Mouse (Mus musculus) heart, embryonic 15.5 days (tissue): ENCODE data around the gene Megf11. TPM values are rescaled to one million over a fixed set of nuclear protein-coding genes. Genes with fewer than 3 reads are reported as not detected.

Experiments
- ATAC-seq: fragments of 200-750 bp; cut with Nextera tagmentation; replicated peaks from 2 replicates; pipeline ENCODE4 v1.8.0; 2017; ENCODE audit warnings: low read depth, moderate TSS enrichment; ENCODE audit not compliant: insufficient number of reproducible peaks, insufficient read depth, low FRiP score
- H3K27ac ChIP-seq: fragments of 300-500 bp; sonication (generic); 2 replicates; pipeline ENCODE4 v1.5.1; 2015; ENCODE audit warnings: mild to moderate bottlenecking, inconsistent platforms
- H3K27me3 ChIP-seq: fragments of 300-500 bp; sonication (generic); 2 replicates; pipeline ENCODE4 v1.6.1; 2015; ENCODE audit warnings: inconsistent platforms
- H3K36me3 ChIP-seq: fragments of 300-500 bp; sonication (generic); 2 replicates; pipeline ENCODE4 v1.6.1; 2015; ENCODE audit warnings: mild to moderate bottlenecking, inconsistent platforms
- H3K4me1 ChIP-seq: fragments of 300-500 bp; sonication (generic); replicated peaks from 2 replicates; pipeline ENCODE4 v1.6.1; 2015; ENCODE audit warnings: inconsistent platforms
- H3K4me2 ChIP-seq: fragments of 300-500 bp; sonication (generic); 2 replicates; pipeline ENCODE4 v1.6.1; 2015; ENCODE audit warnings: inconsistent platforms, mild to moderate bottlenecking, moderate library complexity
- H3K4me3 ChIP-seq: fragments of 300-500 bp; sonication (generic); 2 replicates; pipeline ENCODE4 v1.5.1; 2015; ENCODE audit warnings: mild to moderate bottlenecking, inconsistent platforms
- H3K9ac ChIP-seq: fragments of 300-500 bp; sonication (generic); 2 replicates; pipeline ENCODE4 v1.6.1; 2015; ENCODE audit warnings: mild to moderate bottlenecking, inconsistent platforms
- H3K9me3 ChIP-seq: fragments of 300-500 bp; sonication (generic); replicated peaks from 2 replicates; pipeline ENCODE4 v1.6.1; 2016; ENCODE audit warnings: inconsistent platforms
- whole genome bisulfite sequencing: fragments of 180-500 bp; shearing (Covaris S2); methylation state at CpG from one replicate; pipeline ENCODE4 v1.1.7; 2015; ENCODE audit warnings: mixed read lengths; 5-methylcytosine and 5-hydroxymethylcytosine counted together
- polyA plus RNA-seq: library from polyadenylated mRNA; unstranded; fragments of >200 nt; fragmentation: Nextera tagmentation; extraction: Ambion mirVana; gene quantifications from 2 replicates; pipeline ENCODE4 v1.2.1, GENCODE M21; 2015

The Megf11 gene
- polyA plus RNA-seq, 1 experiment from 2014 or later: 0.63 TPM

DNA sequence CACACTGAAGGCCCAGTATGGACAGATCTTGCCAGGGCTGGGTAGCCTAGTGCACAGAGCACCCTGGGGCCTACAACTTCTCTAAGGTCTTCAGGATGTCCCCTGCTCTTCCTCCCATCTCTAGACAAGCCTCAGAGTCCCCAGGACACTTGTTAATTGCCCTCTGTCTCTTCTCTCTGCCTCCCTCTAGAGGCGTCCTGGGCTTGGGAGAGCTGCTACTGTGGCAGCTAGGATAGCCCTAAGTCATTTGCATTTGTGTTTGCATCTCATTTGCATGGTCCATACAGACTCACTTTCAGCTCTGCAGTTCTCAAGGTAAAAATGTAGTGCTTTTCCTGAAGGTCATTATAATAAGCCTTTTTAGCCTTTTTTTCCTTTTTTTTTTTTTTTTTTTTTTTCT, 11.7 kb downstream of the Megf11 start:
- H3K27me3 ChIP-seq: no peaks in the 10 kb centered on the region; the same call in 1 of the 2 replicates
- H3K9ac ChIP-seq: no peak overlapping the region
- H3K4me2 ChIP-seq: no peak overlapping the region
- no peak overlapping the region for H3K4me3 ChIP-seq
- H3K27ac ChIP-seq: no peak overlapping the region
- no peak for ATAC-seq
- WGBS: 29% methylated on average over 1 of the region's 1 CpGs
- peaks cover 7% of the 10 kb centered on the region for H3K4me1 ChIP-seq
- H3K36me3 ChIP-seq: no peaks in the 10 kb centered on the region
- H3K9me3 ChIP-seq: no peaks in the 10 kb centered on the region

- H3K4me3 ChIP-seq: no peak overlapping the region
- H3K4me2 ChIP-seq: no peak overlapping the region
- H3K27ac ChIP-seq: no peak overlapping the region
- H3K9ac ChIP-seq: no peak overlapping the region
- H3K4me1 ChIP-seq: peaks cover 7% of the 10 kb centered on the region
- H3K36me3 ChIP-seq: no peaks in the 10 kb centered on the region
- H3K27me3 ChIP-seq: no peaks in the 10 kb centered on the region; the same call in 1 of the 2 replicates
- no peak for ATAC-seq
- 64% methylated on average over 8 of the region's 8 CpGs for WGBS
- H3K9me3 ChIP-seq: no peaks in the 10 kb centered on the region
Measured at GRCm38 (mm10) chr9:64399121-64399520, 13.7 kb downstream of the Megf11 start.

- H3K4me2 ChIP-seq: no peak overlapping the region
- H3K36me3 ChIP-seq: no peaks in the 10 kb centered on the region
- no peak overlapping the region for H3K4me3 ChIP-seq
- H3K4me1 ChIP-seq: no peaks in the 10 kb centered on the region
- WGBS: 83% methylated on average over 8 of the region's 8 CpGs
- ATAC-seq: no peak
- no peak overlapping the region for H3K27ac ChIP-seq
- H3K9ac ChIP-seq: no peak overlapping the region
- no peaks in the 10 kb centered on the region; the same call in 1 of the 2 replicates for H3K27me3 ChIP-seq
- no peaks in the 10 kb centered on the region for H3K9me3 ChIP-seq
Measured at GRCm38 (mm10) chr9:64402141-64402540, 16.7 kb downstream of the Megf11 start.

DNA sequence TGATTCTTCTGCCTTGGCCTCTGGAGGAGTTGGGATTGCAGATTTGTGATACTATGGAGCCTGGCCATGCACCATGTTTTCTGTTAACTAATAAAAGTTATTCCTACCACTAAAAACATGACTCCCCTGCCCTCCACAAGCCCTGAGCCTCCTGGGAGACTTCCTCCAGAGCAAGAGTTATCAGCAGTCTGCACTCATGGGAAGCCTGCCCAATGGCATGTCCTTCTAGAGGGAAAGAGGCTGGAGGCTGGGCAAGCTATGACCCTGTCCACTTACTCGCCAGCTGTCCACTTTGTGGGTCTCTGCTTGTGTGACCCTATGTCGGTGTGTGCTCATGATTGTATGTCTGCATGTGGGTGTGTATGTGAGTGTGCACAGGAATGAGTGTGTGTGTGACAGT, 21.4 kb downstream of the Megf11 start:
- Histone ChIP-seq H3K4me3 (no peak overlapping the region), H3K9me3 (no peaks in the 10 kb centered on the region), H3K9ac (no peak overlapping the region), H3K27ac (no peak overlapping the region), H3K4me1 (no peaks in the 10 kb centered on the region), H3K4me2 (no peak overlapping the region), H3K27me3 (no peaks in the 10 kb centered on the region), H3K36me3 (no peaks in the 10 kb centered on the region)
- no peak for ATAC-seq
- 71% methylated on average over 2 of the region's 2 CpGs for WGBS

DNA sequence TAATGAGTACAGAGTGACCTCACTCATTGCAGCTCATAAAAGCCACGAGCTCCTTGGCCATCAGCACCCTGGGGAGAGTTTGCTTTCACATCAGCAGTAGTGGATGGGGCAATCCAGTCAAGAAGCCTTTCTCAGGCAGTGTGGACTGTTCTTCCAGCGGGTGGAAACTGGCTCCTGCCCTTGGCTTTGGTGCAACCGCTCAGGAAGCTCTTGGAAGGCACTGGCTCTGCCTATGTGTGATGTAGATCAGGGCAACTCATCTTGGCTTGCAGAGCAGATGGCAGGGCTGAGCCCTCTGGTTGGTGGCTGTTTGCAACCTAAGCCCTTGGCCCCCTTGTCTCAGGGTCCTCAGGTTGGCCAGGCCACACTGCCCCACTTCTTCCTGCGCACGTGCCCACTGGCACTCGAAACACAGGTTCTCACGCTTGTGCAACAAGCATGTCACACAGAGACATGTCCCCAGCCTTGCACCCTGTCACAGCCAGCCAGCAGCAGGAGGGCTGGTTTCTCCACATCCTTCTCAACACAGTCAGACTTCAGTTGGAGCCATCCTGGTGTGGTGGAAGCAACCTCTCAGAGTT, 22.1 kb downstream of the Megf11 start:
- 81% methylated on average over 7 of the region's 7 CpGs for WGBS
- H3K36me3 ChIP-seq: no peaks in the 10 kb centered on the region

DNA sequence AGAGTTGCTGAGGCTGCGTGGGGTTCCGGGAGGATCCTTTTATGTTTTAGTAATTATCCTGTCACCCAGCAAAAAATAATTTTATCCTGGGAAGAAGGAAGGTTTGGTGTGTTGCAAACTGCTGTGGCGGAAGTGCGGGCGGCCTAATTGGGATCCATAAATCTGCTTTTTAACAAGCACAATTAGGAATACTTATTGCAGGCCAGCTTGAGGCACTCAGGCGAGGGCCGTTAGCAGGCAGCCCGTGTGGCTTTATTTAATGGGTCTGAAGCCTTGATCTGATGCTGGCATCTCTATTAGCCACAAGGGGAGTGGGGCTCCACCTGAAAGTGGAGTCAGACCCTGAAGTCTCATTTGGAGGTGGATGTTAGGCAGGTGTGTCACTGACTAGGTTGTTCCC, 23.4 kb downstream of the Megf11 start:
- Histone ChIP-seq H3K4me2 (no peak overlapping the region), H3K9me3 (no peaks in the 10 kb centered on the region), H3K4me1 (no peaks in the 10 kb centered on the region), H3K36me3 (no peaks in the 10 kb centered on the region), H3K27me3 (no peaks in the 10 kb centered on the region), H3K4me3 (no peak overlapping the region), H3K27ac (no peak overlapping the region), H3K9ac (no peak overlapping the region)
- ATAC-seq: no peak
- WGBS: 79% methylated on average over 8 of the region's 8 CpGs

More for the DNA sequence above, 22.1 kb downstream of the Megf11 start:
- Histone ChIP-seq H3K4me1 (no peaks in the 10 kb centered on the region), H3K9ac (no peak overlapping the region), H3K27ac (no peak overlapping the region), H3K27me3 (no peaks in the 10 kb centered on the region), H3K9me3 (no peaks in the 10 kb centered on the region), H3K4me2 (no peak overlapping the region), H3K4me3 (no peak overlapping the region)
- no peak for ATAC-seq

DNA sequence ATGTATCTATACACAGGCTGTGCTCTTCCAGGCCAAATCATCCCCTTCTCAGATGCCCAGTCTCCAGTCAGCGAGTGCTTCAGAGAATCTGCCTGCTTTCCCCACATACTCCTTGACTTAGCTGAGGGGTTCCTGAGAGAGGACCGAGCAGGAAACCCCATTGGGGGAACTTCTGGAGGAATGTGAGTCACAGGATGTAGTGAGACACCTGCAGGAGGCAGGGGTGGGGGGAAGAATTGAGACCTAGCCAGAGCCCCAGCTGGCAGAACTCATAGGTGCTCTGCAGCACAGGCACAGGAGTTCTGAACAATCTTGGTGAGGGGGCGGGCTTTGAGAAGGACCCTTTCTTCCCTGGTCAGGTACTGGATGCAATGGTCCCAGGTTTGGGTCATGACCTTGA, 35.0 kb downstream of the Megf11 start:
- WGBS: 69% methylated on average over 3 of the region's 3 CpGs
- ATAC-seq: no peak
- H3K9me3 ChIP-seq: no peaks in the 10 kb centered on the region
- no peak overlapping the region for H3K9ac ChIP-seq
- no peak overlapping the region for H3K4me2 ChIP-seq
- no peaks in the 10 kb centered on the region for H3K4me1 ChIP-seq
- no peak overlapping the region for H3K4me3 ChIP-seq
- H3K27ac ChIP-seq: no peak overlapping the region
- no peaks in the 10 kb centered on the region for H3K36me3 ChIP-seq
- H3K27me3 ChIP-seq: 0 out of 2 replicates have a peak, but pooled peaks cover 2% of the 10 kb centered on the region

DNA sequence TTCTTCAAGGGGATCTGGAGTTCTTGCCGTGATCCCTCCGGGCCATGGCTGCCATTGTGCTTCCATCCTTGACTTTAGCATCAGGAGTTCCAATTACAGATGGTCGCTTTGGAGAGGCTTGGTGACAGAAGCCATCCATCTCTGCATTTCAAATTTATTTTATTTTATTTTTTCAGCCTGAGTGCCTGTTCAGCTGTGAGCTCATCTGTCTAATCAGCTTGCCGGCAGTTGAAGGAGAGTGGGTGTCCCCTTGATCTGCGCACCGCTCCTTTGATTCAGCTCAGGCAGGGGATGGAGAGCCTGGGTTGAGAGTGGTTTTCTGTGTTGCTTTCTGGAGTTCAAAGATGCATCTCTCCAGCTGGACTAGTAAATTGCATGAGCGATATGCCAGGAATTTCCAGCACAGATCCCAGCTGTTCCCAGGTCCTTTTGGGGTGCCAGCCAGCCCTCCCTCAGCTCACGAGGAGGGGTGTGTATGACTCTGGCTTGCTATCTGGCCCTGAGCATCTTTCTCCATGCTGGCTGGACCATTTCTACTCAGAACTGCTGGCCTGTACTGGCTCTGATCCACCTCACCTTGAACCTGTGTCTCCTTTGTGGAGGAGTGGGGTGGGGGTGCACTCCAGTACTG, 36.7 kb downstream of the Megf11 start:
- no peak overlapping the region for H3K9ac ChIP-seq
- H3K27me3 ChIP-seq: 0 out of 2 replicates have a peak, but pooled peaks cover 2% of the 10 kb centered on the region
- ATAC-seq: no peak
- no peak overlapping the region for H3K27ac ChIP-seq
- no peaks in the 10 kb centered on the region for H3K9me3 ChIP-seq
- no peak overlapping the region for H3K4me3 ChIP-seq
- 77% methylated on average over 8 of the region's 8 CpGs for WGBS
- H3K36me3 ChIP-seq: no peaks in the 10 kb centered on the region
- no peak overlapping the region for H3K4me2 ChIP-seq
- no peaks in the 10 kb centered on the region for H3K4me1 ChIP-seq

DNA sequence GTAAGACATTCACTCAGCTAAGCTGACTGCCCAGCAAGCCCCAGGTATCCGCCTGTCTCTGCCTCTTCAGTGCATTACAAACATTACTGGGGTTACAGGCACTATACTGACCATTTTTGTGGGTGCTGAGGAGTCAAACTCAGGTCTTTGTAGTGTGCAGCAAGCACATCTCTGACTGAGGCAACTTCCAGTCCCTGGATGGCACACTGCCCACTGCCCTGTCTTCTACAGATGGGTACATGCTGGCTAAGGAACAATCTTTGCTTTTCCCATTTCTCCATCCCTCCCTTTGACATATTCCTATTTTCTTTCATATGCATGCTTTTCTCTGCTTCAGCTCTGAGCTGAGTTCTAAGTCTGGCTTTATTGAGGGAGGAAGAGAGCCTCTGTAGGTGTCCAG, 38.5 kb downstream of the Megf11 start:
- 82% methylated on average over 1 of the region's 1 CpGs for WGBS
- H3K27me3 ChIP-seq: 0 out of 2 replicates have a peak, but pooled peaks cover 2% of the 10 kb centered on the region
- no peak overlapping the region for H3K4me2 ChIP-seq
- H3K9ac ChIP-seq: no peak overlapping the region
- H3K4me1 ChIP-seq: no peaks in the 10 kb centered on the region
- H3K27ac ChIP-seq: no peak overlapping the region
- no peaks in the 10 kb centered on the region for H3K36me3 ChIP-seq
- no peak overlapping the region for H3K4me3 ChIP-seq
- H3K9me3 ChIP-seq: no peaks in the 10 kb centered on the region
- ATAC-seq: no peak

DNA sequence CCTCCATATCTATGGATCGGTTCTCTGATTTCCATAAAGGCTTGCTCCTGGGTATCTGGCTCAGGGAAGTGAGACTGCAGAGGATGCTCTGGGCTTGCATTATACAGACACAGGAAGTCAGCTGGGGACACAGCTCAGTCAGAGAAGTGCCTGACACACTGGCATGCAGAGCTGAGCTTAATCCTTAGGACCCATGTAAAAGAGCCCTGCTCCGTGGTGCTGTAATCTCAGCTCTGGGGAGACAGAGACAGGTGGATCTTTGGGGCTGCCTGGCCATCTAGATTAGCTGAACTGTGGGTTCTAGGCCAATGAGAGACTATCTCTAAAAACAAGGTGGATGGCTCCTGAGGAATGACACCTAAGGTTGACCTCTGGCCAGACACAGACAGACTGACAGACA, 50.7 kb downstream of the Megf11 start:
- H3K27ac ChIP-seq: no peak overlapping the region
- no peak for ATAC-seq
- no peak overlapping the region for H3K4me3 ChIP-seq
- no peak overlapping the region for H3K9ac ChIP-seq
- no peaks in the 10 kb centered on the region for H3K36me3 ChIP-seq
- WGBS: 50% methylated on average over 2 of the region's 2 CpGs
- no peaks in the 10 kb centered on the region for H3K9me3 ChIP-seq
- H3K27me3 ChIP-seq: no peaks in the 10 kb centered on the region
- H3K4me1 ChIP-seq: no peaks in the 10 kb centered on the region
- no peak overlapping the region for H3K4me2 ChIP-seq

DNA sequence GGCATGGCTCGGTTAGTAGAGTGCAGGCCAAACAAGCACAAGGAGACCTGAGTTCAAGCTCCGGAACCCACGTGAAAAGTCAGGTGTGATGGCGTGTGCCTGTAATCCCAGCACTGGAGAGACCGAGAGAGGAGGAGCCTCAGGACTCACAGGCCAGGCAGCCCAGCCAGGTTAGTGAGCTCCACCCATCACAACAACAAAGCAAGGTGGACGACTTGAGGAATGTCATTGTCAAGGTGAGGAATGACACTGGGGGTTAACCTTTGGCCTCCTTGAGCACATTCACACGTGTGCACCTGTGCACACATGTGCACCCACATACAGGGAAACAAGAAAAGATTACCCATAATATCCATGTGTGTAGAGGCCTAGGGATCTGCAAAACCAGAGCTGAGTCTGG, 54.7 kb downstream of the Megf11 start:
- Histone ChIP-seq H3K4me1 (no peaks in the 10 kb centered on the region), H3K27me3 (no peaks in the 10 kb centered on the region), H3K27ac (no peak overlapping the region), H3K9ac (no peak overlapping the region), H3K4me2 (no peak overlapping the region), H3K9me3 (no peaks in the 10 kb centered on the region), H3K4me3 (no peak overlapping the region), H3K36me3 (no peaks in the 10 kb centered on the region)
- WGBS: 75% methylated on average over 7 of the region's 7 CpGs
- ATAC-seq: no peak

DNA sequence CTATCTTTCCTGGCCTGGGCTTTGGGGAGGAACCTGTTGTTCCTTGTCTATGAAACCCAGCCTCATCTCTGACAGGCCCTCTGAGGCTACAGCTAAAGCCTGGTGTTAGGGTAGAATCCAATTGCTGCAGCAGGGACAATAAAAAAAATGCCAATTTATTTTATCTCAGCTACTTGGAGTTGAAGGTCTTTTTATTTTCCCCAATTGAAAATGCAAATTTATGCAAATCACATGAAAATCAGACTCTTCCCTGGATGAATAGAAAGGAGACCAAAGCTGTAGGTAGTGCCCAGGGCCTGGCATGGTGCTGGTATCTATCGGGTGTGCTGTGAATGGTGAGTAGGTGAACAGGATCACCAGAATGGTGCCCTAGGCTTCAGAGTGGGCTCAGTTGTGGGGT, 60.6 kb downstream of the Megf11 start:
- Histone ChIP-seq H3K4me1 (peaks cover 14% of the 10 kb centered on the region), H3K4me3 (no peak overlapping the region), H3K9ac (no peak overlapping the region), H3K27ac (no peak overlapping the region), H3K36me3 (no peaks in the 10 kb centered on the region), H3K9me3 (no peaks in the 10 kb centered on the region), H3K27me3 (no peaks in the 10 kb centered on the region), H3K4me2 (no peak overlapping the region)
- 86% methylated on average over 1 of the region's 1 CpGs for WGBS
- ATAC-seq: no peak
